Mouse (Mus musculus) intestine, embryonic 16.5 days (tissue): ENCODE measurements at regions not wholly inside any gene's neighbourhood (a gene's known extent, or its start where the extent isn't known, plus 50 kb on each side); places are given as distances from the start of the nearest gene placed in this dataset.

Experiments
- ATAC-seq: fragments of 200-750 bp; cut with Nextera tagmentation; 2 replicates; pipeline ENCODE4 v1.8.0; 2017; ENCODE audit warnings: moderate TSS enrichment, moderate library complexity
- H3K27ac ChIP-seq: fragments of 300-500 bp; sonication (generic); 2 replicates; pipeline ENCODE4 v1.5.1; 2014; ENCODE audit warnings: mild to moderate bottlenecking, low read length
- H3K27me3 ChIP-seq: fragments of 300-500 bp; sonication (generic); replicated peaks from 2 replicates; pipeline ENCODE4 v1.6.1; 2014; ENCODE audit warnings: low read length, control low read depth, mixed read lengths; ENCODE audit not compliant: control insufficient read depth, insufficient read depth
- H3K36me3 ChIP-seq: fragments of 300-500 bp; sonication (generic); 2 replicates; pipeline ENCODE4 v1.6.1; 2014; ENCODE audit warnings: low read length, control low read depth; ENCODE audit not compliant: control insufficient read depth, insufficient read depth
- H3K4me1 ChIP-seq: fragments of 300-500 bp; sonication (generic); 2 replicates; pipeline ENCODE4 v1.6.1; 2014; ENCODE audit warnings: low read length, control low read depth, mixed read lengths; ENCODE audit not compliant: control insufficient read depth, insufficient read depth
- H3K4me2 ChIP-seq: fragments of 300-500 bp; sonication (generic); 2 replicates; pipeline ENCODE4 v1.6.1; 2014; ENCODE audit warnings: low read depth, low read length, control low read depth
- H3K4me3 ChIP-seq: fragments of 300-500 bp; sonication (generic); 2 replicates; pipeline ENCODE4 v1.5.1; 2014; ENCODE audit warnings: mild to moderate bottlenecking, low read length
- H3K9ac ChIP-seq: fragments of 300-500 bp; sonication (generic); 2 replicates; pipeline ENCODE4 v1.6.1; 2014; ENCODE audit warnings: low read depth, low read length
- H3K9me3 ChIP-seq: fragments of 300-500 bp; sonication (generic); 2 replicates; pipeline ENCODE4 v1.6.1; 2016; ENCODE audit warnings: low read length, control low read depth; ENCODE audit not compliant: control insufficient read depth
- WGBS: fragments of 180-500 bp; shearing (Covaris S2); extraction: QIAGEN DNeasy Blood & Tissue Kit; methylation state at CpG from one replicate; pipeline ENCODE4 v1.1.7; 2014; 5-methylcytosine and 5-hydroxymethylcytosine counted together

GRCm38 (mm10) chr2:148502321-148502720, 59.0 kb upstream of the Cd93 start:
- WGBS: 61% methylated on average over 2 of the region's 2 CpGs
- ATAC-seq: no peak
- no peak overlapping the region for H3K4me2 ChIP-seq
- H3K36me3 ChIP-seq: no peaks in the 10 kb centered on the region
- no peak overlapping the region for H3K4me3 ChIP-seq
- no peaks in the 10 kb centered on the region for H3K9me3 ChIP-seq
- H3K9ac ChIP-seq: no peak overlapping the region
- H3K27ac ChIP-seq: no peak overlapping the region
- peaks cover 2% of the 10 kb centered on the region; the same call in 1 of the 2 replicates for H3K4me1 ChIP-seq
- H3K27me3 ChIP-seq: no peaks in the 10 kb centered on the region

- Histone ChIP-seq H3K27ac (no peak overlapping the region), H3K27me3 (no peaks in the 10 kb centered on the region), H3K4me1 (peaks cover 7% of the 10 kb centered on the region; the same call in 1 of the 2 replicates), H3K4me2 (no peak overlapping the region), H3K36me3 (no peaks in the 10 kb centered on the region), H3K4me3 (no peak overlapping the region), H3K9me3 (no peaks in the 10 kb centered on the region), H3K9ac (no peak overlapping the region)
- no peak for ATAC-seq
- 81% methylated on average over 6 of the region's 6 CpGs for WGBS
These were observed 57.0 kb upstream of the Cd93 start for GRCm38 (mm10) chr2:148500235-148500936.

- Histone ChIP-seq H3K27ac (peak overlapping the region; percentile 29; the same call in 1 of the 2 replicates), H3K4me3 (no peak overlapping the region), H3K4me1 (peaks cover 9% of the 10 kb centered on the region; the same call in 1 of the 2 replicates), H3K9ac (no peak overlapping the region), H3K4me2 (no peak overlapping the region), H3K27me3 (no peaks in the 10 kb centered on the region), H3K36me3 (no peaks in the 10 kb centered on the region), H3K9me3 (no peaks in the 10 kb centered on the region)
- 71% methylated on average over 12 of the region's 12 CpGs for WGBS
- ATAC-seq: peak; percentile 22; the same call in 1 of the 2 replicates
These were observed 54.3 kb upstream of the Cd93 start for GRCm38 (mm10) chr2:148497452-148498302.

GRCm38 (mm10) chr2:148496151-148497040, 53.0 kb upstream of the Cd93 start:
- peaks cover 9% of the 10 kb centered on the region; the same call in 1 of the 2 replicates for H3K4me1 ChIP-seq
- no peak overlapping the region for H3K4me3 ChIP-seq
- H3K27ac ChIP-seq: no peak overlapping the region
- no peak for ATAC-seq
- H3K27me3 ChIP-seq: no peaks in the 10 kb centered on the region
- H3K4me2 ChIP-seq: no peak overlapping the region
- no peaks in the 10 kb centered on the region for H3K9me3 ChIP-seq
- H3K9ac ChIP-seq: no peak overlapping the region
- H3K36me3 ChIP-seq: no peaks in the 10 kb centered on the region
- 89% methylated on average over 6 of the region's 6 CpGs for WGBS

GRCm38 (mm10) chr2:148495485-148495884, 52.1 kb upstream of the Cd93 start:
- Histone ChIP-seq H3K9me3 (no peaks in the 10 kb centered on the region), H3K4me3 (no peak overlapping the region), H3K9ac (no peak overlapping the region), H3K27ac (no peak overlapping the region; the same call in 1 of the 2 replicates), H3K4me2 (0 out of 2 replicates have a peak overlapping the region, but pooled peaks have one; percentile 9), H3K27me3 (no peaks in the 10 kb centered on the region), H3K36me3 (no peaks in the 10 kb centered on the region), H3K4me1 (peaks cover 9% of the 10 kb centered on the region; the same call in 1 of the 2 replicates)
- peak; percentile 94 for ATAC-seq
- WGBS: 52% methylated on average over 3 of the region's 3 CpGs

GRCm38 (mm10) chr2:148493281-148493680, 49.9 kb upstream of the Cd93 start:
- no peaks in the 10 kb centered on the region for H3K27me3 ChIP-seq
- ATAC-seq: no peak

More at GRCm38 (mm10) chr2:148493281-148493680, 49.9 kb upstream of the Cd93 start:
- Histone ChIP-seq H3K36me3 (no peaks in the 10 kb centered on the region), H3K4me2 (no peak overlapping the region), H3K27ac (no peak overlapping the region), H3K9ac (no peak overlapping the region), H3K4me1 (peaks cover 9% of the 10 kb centered on the region; the same call in 1 of the 2 replicates), H3K9me3 (no peaks in the 10 kb centered on the region), H3K4me3 (no peak overlapping the region)
